Mouse (Mus musculus): ENCODE measurements around the gene Prune1.

Gene Prune1

DNA sequence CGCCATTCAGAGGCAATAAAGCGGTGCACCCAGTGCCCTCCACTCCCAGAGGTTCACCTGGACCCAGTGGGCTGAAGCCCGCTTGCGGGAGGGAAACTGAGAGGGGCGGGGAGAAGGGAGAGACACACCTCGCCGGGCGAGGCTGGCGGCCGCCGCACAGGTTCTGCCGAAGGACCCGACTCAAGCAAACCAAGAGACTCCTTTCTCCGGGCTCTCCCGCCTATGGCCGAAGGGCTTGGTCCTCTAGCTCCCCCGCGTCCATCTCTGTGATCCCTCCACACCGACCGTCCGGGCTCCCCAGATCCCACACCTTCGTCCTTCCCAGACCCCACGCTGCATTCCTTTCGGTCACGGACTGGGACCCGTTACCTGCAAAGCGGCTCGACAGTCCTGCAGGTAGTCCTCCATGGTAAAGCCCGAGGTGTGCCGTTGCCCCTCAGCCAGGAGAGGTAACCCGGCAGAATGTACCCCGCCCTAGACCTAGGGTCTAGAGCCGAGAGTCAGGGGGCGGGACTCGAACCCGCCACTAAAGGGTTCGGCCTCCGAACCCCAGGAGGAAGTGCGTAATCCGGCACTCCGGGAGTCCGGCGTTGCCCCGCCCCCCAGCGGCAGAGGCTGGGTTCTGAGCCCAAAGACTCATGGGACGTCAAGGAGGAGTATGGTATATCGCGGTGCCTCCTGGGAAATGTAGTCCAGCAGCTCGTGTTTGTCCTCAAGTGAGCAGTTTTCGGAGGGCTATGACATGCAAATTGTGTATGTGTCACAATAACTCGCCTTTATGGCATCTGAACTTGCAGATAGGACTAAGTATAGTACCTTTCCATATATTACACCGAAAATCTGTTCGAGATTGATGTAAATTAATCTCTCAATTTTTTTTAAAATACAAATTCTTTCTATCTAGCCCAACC lies at the start of gene Prune1, which contains the start of gene Mindy1:
Gene Prune1 (minus strand): TSS at position 861 of the 911 bp plus-strand sequence.
Gene Mindy1 (plus strand): TSS at position 130 of the 911 bp plus-strand sequence.
- peak; percentile 98 for DNase-seq (ENCODE audit: low spot score)

GRCm38 (mm10) chr3:95331528-95331927 lies 49.7 kb upstream of the Prune1 start:
- DNase-seq (ENCODE audit: low spot score) = no peak

DNA sequence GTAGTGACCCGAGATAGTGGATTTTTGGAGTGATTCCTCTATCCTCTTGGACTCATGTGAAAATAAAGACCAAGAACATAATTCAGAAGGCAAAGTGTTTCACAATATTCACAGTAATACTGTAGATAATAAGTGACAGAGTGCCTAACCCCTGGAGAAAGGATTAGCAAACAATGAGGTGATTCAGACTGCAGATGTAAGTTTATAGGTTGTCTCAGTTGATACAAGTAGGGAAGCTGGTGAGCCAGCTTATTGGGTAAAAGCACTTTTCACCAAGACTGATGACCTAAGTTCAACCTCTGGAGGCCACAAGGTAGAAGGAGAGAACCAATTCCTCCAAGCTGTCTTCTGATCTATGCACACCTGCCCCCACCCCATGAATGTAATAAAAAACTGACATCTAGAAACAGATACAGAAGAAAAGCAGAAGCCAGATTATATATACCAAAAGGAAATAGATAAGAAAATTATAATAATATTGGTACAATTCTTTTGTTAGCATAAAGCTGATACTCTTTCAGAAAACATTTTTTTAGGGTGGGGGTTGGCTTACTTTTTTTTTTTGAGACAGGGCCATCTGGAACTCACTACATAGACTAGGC lies 47.0 kb upstream of the Prune1 start:
- DNase-seq (ENCODE audit: low spot score) = no peak

DNA sequence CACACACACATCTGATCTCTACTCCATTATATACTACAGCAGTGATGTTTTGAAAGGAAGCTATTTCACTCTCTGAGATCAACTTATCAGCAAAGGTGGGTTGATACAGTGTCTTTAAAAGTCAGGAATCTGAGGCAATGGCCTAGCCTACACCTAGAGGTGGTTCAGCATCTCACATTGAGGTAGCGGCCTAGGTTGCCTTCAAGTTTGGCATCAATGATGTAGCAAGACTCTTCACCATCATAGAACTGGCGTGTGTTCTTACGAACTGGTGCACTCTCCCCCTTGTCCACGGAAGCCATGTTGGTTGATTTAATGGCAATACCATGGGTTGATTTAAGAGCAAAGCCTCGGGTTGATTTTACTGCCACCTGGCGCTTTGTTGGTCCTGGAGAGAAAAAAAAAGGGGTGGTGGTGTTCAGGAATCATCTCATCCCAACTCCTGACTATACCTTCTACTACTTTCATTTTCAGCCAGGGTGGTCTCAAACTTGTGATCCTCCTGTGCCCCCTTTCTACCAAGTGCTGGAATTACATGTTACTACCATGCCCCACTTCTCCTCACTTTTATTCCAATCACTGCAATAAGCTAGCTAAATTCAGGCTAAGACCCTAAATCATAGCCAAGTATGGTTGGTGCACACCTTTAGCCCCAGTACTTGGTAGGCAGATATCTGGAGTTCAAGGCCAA lies 42.7 kb upstream of the Prune1 start:
- DNase-seq (ENCODE audit: low spot score) = no peak

- no peak for DNase-seq (ENCODE audit: low spot score)
Measured at GRCm38 (mm10) chr3:95323429-95323828, 41.6 kb upstream of the Prune1 start.

DNA sequence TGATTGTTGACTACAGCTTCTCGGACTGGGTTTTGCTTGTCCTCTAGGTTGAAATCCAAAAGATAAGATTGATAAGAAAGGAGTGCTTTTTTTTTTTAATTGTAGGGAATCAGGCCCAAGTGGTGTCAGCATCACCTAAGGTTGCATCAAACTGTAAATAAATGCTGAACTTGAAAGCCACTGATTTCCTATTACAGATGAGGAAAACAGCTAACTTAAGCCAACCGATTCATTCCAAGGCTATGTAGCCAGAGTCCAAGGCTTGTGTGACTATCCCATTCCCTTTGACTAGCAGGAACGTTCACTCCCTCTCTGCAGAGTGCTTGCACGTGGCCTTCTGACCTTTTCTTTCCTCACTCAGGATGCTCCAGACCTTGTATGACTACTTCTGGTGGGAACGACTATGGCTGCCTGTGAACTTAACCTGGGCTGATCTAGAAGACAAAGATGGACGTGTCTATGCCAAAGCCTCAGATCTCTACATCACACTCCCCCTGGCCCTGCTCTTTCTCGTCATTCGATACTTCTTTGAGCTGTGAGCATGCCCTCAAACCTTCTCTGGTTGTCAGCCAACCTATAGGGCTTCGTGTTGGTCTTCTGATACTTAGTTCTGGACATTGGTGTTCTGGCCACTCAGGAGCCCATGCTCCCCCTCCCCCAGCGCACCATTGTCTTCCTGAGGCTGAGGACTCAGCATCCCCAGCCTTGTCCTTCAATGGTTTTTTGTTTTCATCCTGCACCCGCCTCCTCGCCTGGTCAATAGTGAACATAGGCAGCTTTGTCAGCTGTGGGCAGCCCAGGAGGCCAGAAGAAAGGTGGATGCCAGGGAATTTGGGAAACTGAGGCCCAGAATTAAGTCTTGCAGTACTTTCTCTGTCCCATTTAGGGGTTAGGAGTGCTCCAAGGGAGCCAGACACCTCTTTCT lies 38.1 kb upstream of the Prune1 start:
- no peak for DNase-seq (ENCODE audit: low spot score)

- DNase-seq (ENCODE audit: low spot score) = no peak
Measured at GRCm38 (mm10) chr3:95319110-95319509, 37.2 kb upstream of the Prune1 start.

DNA sequence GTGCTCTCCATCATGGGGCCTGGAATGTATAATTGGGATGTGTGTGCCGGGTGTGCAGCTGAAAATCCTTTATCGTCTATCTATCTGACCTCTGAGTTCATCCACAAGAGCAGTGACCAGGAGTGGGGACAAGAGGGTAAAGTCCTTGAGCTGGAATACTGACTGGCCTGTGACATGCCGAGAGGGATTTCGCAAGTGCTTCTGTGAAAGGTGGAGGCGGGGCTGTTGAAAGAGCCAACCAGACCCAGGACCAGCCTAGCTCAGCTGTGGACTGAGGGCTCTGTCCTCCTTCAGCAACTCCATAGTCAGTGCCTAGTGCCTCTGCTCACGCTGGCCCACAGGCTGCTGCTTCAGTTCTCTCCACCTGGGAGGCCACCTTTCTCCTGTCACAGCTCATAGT lies 36.7 kb upstream of the Prune1 start:
- DNase-seq (ENCODE audit: low spot score) = peak; percentile 44

GRCm38 (mm10) chr3:95317414-95318080 lies 35.7 kb upstream of the Prune1 start:
- DNase-seq (ENCODE audit: low spot score) = no peak

DNA sequence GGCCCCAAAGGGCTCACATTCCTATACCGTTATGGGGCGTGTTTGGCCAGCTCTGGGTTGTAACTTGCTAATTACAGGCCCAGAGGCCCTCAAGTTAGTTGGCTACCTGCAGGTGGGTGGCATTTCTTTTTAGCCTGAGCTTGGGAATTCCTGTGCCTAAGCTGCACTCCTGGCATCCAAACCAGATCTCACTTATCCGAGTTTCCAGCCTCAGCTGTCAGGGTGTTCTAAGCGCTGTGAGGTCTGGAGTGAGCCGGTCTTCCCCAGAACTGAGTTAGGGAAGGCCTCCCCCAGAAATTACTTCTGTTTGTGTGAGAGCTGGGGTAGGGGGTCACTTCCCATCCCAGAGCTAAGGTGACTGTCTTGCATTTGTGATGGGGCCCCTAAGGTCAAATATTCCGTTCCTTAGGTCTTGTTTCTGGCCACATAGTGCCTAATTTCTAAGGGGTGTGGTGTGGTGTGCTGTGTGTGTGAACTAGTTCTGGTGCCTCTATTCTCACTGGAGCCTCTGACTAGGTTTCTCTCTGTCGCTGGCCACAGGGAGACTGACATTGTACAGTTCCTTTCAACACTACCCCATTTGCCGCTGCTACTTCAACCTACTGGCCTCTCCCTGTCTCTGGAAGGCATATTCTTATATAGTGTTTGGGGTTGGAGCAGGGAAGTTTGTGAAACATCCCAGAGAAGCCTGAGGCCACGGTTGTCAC lies 34.1 kb upstream of the Prune1 start:
- DNase-seq (ENCODE audit: low spot score) = no peak

DNA sequence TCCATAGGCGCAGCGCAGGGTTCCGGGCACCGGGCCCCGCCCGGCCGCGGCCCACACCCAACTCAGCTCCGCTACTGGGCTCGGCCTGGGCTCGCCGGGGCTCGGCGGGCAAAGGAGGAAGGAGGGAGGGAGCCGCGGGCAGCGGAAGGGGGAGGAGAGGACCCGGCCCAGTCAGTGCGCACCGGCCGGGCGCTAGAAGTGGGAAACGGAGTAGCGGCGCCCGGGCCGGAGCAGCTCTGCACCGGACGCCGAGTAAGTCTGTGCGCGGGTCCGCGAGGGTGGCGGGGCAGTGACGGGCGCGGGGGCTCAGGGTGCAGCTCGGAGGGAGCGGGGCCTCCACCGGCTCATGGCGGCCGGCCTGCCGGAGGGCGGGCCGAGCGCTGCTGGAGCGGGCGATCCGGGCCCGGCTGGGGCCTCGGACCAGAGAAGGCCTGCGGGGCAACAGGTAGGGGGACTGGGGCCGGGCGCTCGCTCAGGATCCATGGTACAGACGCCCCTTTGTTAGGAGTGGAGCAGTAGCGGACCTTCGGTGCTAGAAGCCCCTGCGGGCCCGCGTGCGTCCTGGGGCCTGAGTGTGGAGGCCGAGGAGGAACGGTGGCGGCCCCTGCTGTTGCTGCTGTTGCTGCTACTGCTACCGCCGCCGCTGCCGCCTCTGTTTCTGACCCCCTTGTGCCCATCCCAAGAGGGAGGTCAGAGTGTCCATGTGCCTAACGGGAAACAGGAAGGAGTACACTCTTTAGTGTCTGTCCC lies 33.4 kb upstream of the Prune1 start:
- DNase-seq (ENCODE audit: low spot score) = peak; percentile 88

GRCm38 (mm10) chr3:95314486-95315093 lies 32.7 kb upstream of the Prune1 start, which contains the start of gene Cers2:
Gene Cers2, plus strand, starts transcription at chr3:95314791.
- DNase-seq (ENCODE audit: low spot score) = no peak

- no peak for DNase-seq (ENCODE audit: low spot score)
Measured at GRCm38 (mm10) chr3:95314075-95314474, 32.2 kb upstream of the Prune1 start.

DNA sequence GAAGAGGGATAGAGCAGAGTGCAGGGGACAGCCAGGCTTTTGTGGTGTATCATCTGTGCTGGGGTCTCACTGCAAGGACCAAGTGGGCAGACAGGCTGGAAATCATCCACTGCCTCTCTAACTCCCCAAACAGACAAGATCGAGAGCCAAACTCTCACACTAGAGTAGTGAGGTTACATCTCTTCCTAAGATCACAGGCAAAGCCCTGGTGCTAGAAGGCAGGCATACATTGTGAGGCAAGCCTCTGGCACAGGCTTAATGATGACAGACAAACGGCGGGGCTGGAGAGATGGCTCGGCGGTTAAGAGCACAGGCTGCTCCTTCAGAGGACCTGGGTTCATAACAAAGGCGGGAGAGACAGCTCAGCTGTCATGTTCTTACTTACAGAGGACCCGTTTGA lies 31.6 kb upstream of the Prune1 start:
- no peak for DNase-seq (ENCODE audit: low spot score)

DNA sequence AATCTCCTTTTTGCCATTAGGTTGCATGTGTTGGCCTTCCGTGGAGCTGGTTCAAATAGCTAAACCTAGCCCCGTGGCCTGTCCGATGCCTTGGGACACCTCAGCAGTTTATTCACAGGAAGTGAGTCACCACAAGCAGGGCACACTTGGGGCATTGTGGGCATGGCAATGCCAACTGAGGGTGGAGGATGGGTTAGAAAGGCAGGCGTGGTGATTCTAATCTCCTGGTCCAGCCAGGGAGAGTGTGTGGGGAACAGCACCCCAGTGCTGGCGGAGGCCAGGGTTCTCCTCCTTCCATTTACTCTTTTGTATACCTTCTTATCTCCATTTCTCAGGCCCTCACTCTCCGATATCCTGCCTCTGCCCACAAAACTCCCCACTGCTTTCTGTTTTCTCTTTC lies 30.7 kb upstream of the Prune1 start:
- DNase-seq (ENCODE audit: low spot score) = no peak

DNA sequence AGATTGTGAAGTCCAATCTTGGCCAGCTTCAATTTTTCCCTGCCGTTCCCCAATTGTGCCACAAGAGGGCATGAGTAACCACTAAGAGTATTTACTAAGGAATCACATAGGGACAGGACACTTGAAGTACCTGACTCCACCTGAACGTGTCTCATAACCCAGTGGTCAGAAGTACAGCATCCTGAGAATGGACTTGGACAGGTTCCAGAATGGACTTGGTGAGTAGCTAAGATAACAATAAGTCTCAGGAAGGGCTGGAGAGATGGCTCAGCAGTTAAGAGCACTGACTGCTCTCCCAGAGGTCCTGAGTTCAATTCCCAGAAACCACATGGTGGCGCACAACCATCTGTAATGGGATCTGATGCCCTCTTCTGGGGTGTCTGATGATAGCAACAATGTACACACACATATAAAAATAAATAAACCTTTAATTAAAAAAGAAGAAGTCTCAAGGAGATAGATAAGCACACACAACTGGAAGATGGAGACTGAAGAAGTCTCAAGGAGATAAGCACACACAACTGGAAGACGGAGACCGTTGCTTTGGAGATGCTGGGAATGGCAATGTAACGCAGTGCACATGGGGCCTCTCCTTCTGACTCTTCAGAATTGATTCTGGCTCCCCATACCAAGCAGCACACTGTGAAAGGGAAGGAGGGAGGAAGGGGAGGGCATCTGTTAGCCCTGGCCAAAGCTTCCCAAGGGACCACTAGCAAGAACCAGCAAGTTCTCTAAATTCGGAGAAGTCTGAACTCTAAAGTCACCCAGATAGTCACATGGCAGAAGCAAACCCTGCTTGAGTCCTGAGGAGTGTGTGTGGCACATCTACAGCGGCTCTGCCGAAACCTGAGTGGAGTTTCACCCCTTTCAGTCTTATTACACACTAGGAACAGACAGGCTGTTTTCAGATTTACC lies 29.3 kb upstream of the Prune1 start:
- no peak for DNase-seq (ENCODE audit: low spot score)

DNA sequence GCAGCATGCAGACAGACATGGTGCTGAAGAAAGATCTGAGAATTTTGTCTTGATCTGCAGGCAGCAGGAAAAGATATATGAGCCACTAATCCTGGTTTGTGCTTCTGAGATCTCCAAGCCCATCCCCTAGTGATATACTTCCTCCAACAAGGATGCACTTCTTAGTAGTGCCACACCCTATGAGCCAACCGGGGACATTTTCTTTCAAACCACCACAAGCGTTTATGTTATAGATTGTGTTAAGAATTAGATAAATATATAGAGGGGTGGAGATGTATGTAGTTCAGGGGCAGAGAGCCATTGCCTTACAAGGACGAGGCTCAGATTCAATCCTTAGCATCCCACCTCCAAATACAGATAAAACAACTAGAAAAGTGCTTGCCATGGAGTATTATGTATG lies 28.6 kb upstream of the Prune1 start:
- no peak for DNase-seq (ENCODE audit: low spot score)

GRCm38 (mm10) chr3:95307100-95307499 lies 25.2 kb upstream of the Prune1 start, which contains the start of gene Anxa9:
Gene Anxa9, minus strand, starts transcription at chr3:95307176.
- DNase-seq (ENCODE audit: low spot score) = peak; percentile 45
